Mouse (Mus musculus) testis, adult 2 months (tissue): ENCODE measurements at regions not wholly inside any gene's neighbourhood (a gene's known extent, or its start where the extent isn't known, plus 50 kb on each side); places are given as distances from the start of the nearest gene placed in this dataset.

Source experiments
- CTCF ChIP-seq: fragments of 200-500 bp; IDR thresholded peaks from 2 replicates; pipeline ENCODE4 v1.5.1; 2012; ENCODE audit warnings: low read depth, mild to moderate bottlenecking, inconsistent platforms, low read length, moderate library complexity; ENCODE audit not compliant: control insufficient read depth, insufficient read depth, insufficient replicate concordance
- POLR2A ChIP-seq: fragments of 200-500 bp; IDR thresholded peaks from 2 replicates; pipeline ENCODE4 v1.6.1; 2012; ENCODE audit warnings: low read depth, mild to moderate bottlenecking, inconsistent platforms, low read length, moderate library complexity; ENCODE audit not compliant: control insufficient read depth

DNA sequence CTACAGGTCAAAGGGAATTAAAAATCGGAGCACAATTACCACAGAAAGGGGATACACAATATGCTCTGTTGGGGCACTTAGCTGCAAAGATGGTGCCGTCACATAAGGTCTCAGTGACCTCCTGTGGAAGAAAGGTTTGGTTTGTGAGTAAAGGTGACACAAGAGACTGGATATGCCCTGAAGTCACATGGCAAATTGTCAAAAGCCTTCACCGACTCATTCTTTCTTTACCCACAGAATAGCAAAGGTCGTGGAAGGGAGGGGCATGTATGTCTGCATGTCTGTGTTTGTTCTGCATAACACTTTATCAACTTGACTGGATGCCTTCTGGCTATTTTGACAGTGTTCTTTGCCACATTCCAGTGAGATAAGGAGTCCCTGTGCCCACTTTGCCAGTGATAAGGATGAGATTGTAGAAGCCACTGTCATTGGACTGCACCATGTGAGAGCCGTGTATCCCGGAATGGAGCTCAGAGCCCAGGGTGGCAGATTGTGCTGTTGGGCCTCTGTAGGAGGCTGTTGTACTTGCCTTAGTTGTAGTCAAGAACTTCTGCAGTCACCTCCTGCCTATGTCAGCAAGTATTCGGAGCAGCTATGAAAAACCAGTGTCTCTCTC is 222.0 kb downstream of the Cxcl12 start:
- TF ChIP-seq CTCF (no peak), POLR2A (no peak)
